Mouse (Mus musculus): Measurements from ENCODE around the gene Npw.

DNA sequence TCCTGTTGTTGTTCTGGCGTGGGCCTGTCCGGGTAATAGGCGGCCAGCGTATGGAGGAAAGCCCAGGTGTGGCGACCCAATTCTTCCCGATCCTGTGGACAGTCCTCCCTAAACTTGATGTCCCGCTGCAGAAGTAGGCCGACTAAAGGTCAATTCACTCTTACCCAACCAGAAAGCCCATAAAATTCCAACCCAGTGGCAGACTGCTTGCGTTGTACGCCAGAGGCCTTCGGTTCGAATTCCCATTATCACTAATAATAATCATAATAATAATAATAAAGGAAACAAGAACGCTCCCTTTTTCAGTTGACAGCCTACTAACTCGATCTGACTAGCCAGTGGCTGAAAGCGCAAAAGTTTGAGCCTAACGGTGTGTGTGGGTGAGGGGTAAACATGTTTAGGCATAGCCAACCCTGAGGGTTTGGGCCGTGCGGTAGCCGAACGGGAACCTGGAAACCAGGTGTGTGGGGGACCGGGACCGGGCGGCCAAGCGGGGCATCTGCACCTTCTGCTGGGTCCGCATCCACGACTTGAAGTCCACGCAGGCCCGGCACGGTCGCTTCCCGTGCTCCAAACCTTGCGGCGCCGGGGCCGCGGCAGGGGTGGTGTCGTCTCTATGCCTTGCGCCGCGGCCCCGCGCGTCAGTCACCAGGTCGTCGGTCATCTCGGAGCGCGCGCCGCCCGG is 37.2 kb upstream of the Npw start:
- no peak for TF ChIP-seq CTCF (IDR thresholded peaks at IDR 0.05; ENCODE audit: low read depth)
- no peak for TF ChIP-seq EP300 (IDR thresholded peaks at IDR 0.05; ENCODE audit: low read depth)
